Mouse (Mus musculus): ENCODE measurements around the gene Fgd6. TPM values are rescaled to one million over a fixed set of nuclear protein-coding genes. Genes with fewer than 3 reads are reported as not detected.
A peak's percentile ranks its signal among the peaks of the same experiment; 100 is the strongest.

Fgd6 gene
- polyA plus RNA-seq, 1 experiment from 2014 or later = 3.0 TPM

DNA sequence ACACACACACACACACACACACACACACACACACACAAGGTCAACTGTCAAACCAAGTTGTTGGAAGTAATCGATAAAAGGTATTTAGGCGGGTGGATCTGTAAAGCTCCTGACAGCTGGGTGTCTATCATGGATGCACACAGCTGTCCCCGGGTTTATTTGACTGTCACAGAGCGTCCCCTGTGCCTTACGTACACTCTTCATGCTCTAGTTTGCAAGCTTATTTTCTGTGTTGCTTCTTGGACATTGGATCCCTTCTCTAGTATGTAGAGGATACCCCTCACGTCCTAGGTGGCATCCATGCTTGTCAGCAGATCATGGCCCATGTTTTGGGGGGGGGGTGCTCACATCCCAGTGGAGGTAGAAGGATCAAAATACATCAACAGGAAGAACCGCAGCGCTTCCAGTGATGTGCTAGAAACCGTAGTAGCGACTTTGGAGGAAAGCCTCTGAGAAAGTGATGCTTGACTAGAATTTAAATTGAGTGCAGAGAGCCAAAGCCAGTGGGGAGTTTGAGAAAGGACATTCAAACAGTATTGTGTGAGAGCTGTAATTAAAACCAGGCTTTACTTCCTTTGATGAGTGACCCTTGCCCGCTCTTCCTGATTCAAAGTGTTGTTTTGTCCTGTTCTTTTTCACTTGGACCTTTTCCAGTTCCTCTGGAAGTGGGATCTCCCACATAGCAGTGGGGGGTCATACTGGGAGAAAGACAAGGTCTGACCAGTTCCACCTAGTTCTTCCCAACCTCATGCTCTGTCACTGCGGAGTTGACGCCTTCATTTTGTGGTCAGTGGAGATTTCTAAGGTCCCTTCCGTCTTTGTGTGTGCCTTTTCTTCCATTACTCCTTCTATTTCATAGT is 41.4 kb downstream of the Fgd6 start:
- no peak overlapping the region for H3K4me2 ChIP-seq
- no peaks in the 10 kb centered on the region for H3K9me3 ChIP-seq (replicated peaks)
- H3K4me1 ChIP-seq = peaks cover 13% of the 10 kb centered on the region
- H3K4me3 ChIP-seq (replicated peaks) = no peak overlapping the region
- no peak; the same call in 1 of the 2 replicates for ATAC-seq (replicated peaks; ENCODE audit: low FRiP score)
- 63% methylated on average over 14 of the region's 14 CpGs for WGBS
- H3K36me3 ChIP-seq = no peaks in the 10 kb centered on the region
- H3K9ac ChIP-seq = no peak overlapping the region
- H3K27me3 ChIP-seq = no peaks in the 10 kb centered on the region
- H3K27ac ChIP-seq = no peak overlapping the region

- no peak for ATAC-seq (replicated peaks; ENCODE audit: low FRiP score)
- Histone ChIP-seq H3K4me3 (replicated peaks) (no peak overlapping the region), H3K27ac (no peak overlapping the region), H3K36me3 (no peaks in the 10 kb centered on the region), H3K9ac (no peak overlapping the region), H3K27me3 (no peaks in the 10 kb centered on the region), H3K4me1 (0 out of 2 replicates have a peak, but pooled peaks cover 3% of the 10 kb centered on the region), H3K4me2 (no peak overlapping the region), H3K9me3 (replicated peaks) (no peaks in the 10 kb centered on the region)
- 40% methylated on average over 3 of the region's 3 CpGs for WGBS
These were observed 44.9 kb downstream of the Fgd6 start for GRCm38 (mm10) chr10:94080740-94081139.

DNA sequence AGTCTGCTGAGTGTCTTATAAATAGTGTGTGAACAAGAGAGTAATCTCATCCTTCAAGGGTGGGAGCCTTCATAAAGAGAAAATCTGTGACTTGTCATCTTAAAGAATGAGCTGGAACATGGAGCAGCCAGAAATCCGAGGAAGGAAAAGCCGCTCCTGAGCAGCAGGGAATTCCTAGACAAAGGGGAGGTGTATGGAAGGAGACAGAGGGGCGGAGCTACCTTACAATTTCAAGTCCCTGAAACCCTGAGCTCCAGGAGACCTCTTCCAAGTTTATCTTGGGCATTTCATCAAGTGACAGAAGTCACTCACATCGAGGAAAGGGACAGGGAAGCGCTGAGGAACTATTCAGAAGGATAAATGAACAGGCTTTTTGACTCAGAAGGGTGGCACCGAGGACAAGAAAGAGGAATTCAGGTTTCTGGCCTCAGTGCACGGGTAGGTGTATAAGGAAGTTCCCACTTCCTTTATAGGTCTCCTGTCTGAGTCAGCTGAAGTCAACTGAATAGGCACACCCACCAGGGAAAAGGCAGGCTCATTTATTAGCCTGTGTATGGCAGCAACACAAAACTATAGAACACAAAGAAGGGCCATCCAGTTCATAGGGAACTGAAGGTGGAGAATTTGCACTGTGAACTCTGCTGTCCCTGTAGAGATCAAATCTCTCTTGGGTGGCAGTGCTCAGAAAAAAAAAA is 46.4 kb downstream of the Fgd6 start:
- Histone ChIP-seq H3K4me3 (replicated peaks) (no peak overlapping the region), H3K4me1 (no peaks in the 10 kb centered on the region), H3K27ac (no peak overlapping the region; the same call in 1 of the 2 replicates), H3K36me3 (no peaks in the 10 kb centered on the region), H3K27me3 (no peaks in the 10 kb centered on the region), H3K9ac (no peak overlapping the region), H3K4me2 (no peak overlapping the region), H3K9me3 (replicated peaks) (no peaks in the 10 kb centered on the region)
- no peak for ATAC-seq (replicated peaks; ENCODE audit: low FRiP score)
- 54% methylated on average over 7 of the region's 7 CpGs for WGBS

DNA sequence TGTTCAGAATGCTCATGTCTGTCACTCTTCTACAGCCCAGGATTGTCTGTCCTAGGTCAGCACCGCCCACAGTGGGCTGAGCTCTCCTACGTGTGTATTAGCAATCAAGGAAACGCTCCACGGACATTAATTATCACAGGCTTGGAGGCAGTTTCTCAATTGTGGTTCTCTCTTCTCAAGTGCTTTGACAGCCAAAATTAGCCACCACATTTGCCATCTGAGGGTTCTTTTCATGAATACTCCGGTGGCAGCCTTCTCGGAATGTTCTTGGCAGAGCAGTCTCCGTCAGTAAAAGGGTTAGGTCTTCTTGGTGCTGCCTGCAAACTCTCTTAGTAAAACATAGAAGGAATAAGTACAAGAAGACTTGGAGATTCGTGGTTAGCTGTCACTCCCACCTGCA is 50.5 kb downstream of the Fgd6 start:
- H3K36me3 ChIP-seq = peaks cover 9% of the 10 kb centered on the region
- no peaks in the 10 kb centered on the region for H3K4me1 ChIP-seq
- no peak for ATAC-seq (replicated peaks; ENCODE audit: low FRiP score)
- no peak overlapping the region for H3K4me2 ChIP-seq
- H3K9ac ChIP-seq = no peak overlapping the region
- no peak overlapping the region for H3K4me3 ChIP-seq (replicated peaks)
- no peak overlapping the region for H3K27ac ChIP-seq
- 75% methylated on average over 8 of the region's 8 CpGs for WGBS
- H3K9me3 ChIP-seq (replicated peaks) = no peaks in the 10 kb centered on the region
- no peaks in the 10 kb centered on the region for H3K27me3 ChIP-seq

GRCm38 (mm10) chr10:94087367-94088077 is 51.7 kb downstream of the Fgd6 start:
- Histone ChIP-seq H3K27ac (no peak overlapping the region), H3K27me3 (no peaks in the 10 kb centered on the region), H3K4me1 (no peaks in the 10 kb centered on the region), H3K4me3 (replicated peaks) (no peak overlapping the region), H3K4me2 (no peak overlapping the region), H3K9me3 (replicated peaks) (no peaks in the 10 kb centered on the region; the same call in 1 of the 2 replicates), H3K36me3 (peaks cover 18% of the 10 kb centered on the region), H3K9ac (no peak overlapping the region)
- ATAC-seq (replicated peaks; ENCODE audit: low FRiP score) = no peak
- WGBS = 71% methylated on average over 9 of the region's 11 CpGs

- no peak overlapping the region for H3K4me2 ChIP-seq
- H3K27me3 ChIP-seq = no peaks in the 10 kb centered on the region
- H3K36me3 ChIP-seq = peaks cover 20% of the 10 kb centered on the region
- no peak overlapping the region for H3K27ac ChIP-seq
- 90% methylated on average over 3 of the region's 3 CpGs for WGBS
- no peak overlapping the region for H3K9ac ChIP-seq
- no peaks in the 10 kb centered on the region for H3K4me1 ChIP-seq
- no peaks in the 10 kb centered on the region; the same call in 1 of the 2 replicates for H3K9me3 ChIP-seq (replicated peaks)
- H3K4me3 ChIP-seq (replicated peaks) = no peak overlapping the region
- ATAC-seq (replicated peaks; ENCODE audit: low FRiP score) = no peak
These were observed 54.2 kb downstream of the Fgd6 start for GRCm38 (mm10) chr10:94090032-94090431.

DNA sequence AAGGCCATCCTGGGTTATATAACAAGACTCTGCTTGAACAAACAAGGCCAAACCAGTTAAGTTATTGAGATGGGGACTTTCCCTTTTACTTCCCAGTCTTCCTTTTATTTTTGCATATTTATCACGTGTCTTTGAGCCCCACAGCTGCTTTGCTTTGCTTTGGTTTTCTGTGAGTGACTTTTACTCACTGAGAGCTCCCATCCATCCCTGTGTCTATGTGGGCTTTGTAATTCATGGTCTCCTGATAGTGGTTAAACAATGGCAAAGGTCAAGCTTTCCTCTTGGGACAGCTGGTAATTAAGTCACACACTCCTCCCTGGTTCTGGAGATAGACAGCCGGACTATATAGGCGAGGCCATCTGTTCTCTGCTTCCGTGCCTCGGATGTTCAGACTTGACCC is 57.7 kb downstream of the Fgd6 start:
- Histone ChIP-seq H3K36me3 (peaks cover 20% of the 10 kb centered on the region), H3K4me2 (no peak overlapping the region), H3K9ac (no peak overlapping the region), H3K4me1 (no peaks in the 10 kb centered on the region), H3K27me3 (no peaks in the 10 kb centered on the region), H3K9me3 (replicated peaks) (no peaks in the 10 kb centered on the region; the same call in 1 of the 2 replicates), H3K4me3 (replicated peaks) (no peak overlapping the region), H3K27ac (no peak overlapping the region)
- 40% methylated on average over 5 of the region's 5 CpGs for WGBS
- no peak for ATAC-seq (replicated peaks; ENCODE audit: low FRiP score)

- Histone ChIP-seq H3K4me1 (no peaks in the 10 kb centered on the region), H3K4me3 (replicated peaks) (no peak overlapping the region), H3K9ac (no peak overlapping the region), H3K27ac (no peak overlapping the region), H3K4me2 (no peak overlapping the region), H3K36me3 (peaks cover 15% of the 10 kb centered on the region), H3K27me3 (no peaks in the 10 kb centered on the region), H3K9me3 (replicated peaks) (no peaks in the 10 kb centered on the region; the same call in 1 of the 2 replicates)
- WGBS = 79% methylated on average over 17 of the region's 17 CpGs
- ATAC-seq (replicated peaks; ENCODE audit: low FRiP score) = no peak
These were observed 60.1 kb downstream of the Fgd6 start for GRCm38 (mm10) chr10:94095743-94096465.

- H3K9me3 ChIP-seq (replicated peaks) = no peaks in the 10 kb centered on the region
- WGBS = 87% methylated on average over 3 of the region's 3 CpGs
- no peaks in the 10 kb centered on the region for H3K27me3 ChIP-seq
- no peak overlapping the region for H3K4me2 ChIP-seq
- no peaks in the 10 kb centered on the region for H3K4me1 ChIP-seq
- H3K27ac ChIP-seq = no peak overlapping the region
- peak; percentile 49; the same call in 1 of the 2 replicates for ATAC-seq (replicated peaks; ENCODE audit: low FRiP score)
- peaks cover 4% of the 10 kb centered on the region for H3K36me3 ChIP-seq
- no peak overlapping the region for H3K9ac ChIP-seq
- no peak overlapping the region for H3K4me3 ChIP-seq (replicated peaks)
These were observed 61.5 kb downstream of the Fgd6 start for GRCm38 (mm10) chr10:94097081-94097845.

GRCm38 (mm10) chr10:94098100-94098499 is 62.3 kb downstream of the Fgd6 start:
- H3K9ac ChIP-seq = no peak overlapping the region
- H3K4me2 ChIP-seq = no peak overlapping the region
- no peak overlapping the region for H3K27ac ChIP-seq
- H3K27me3 ChIP-seq = no peaks in the 10 kb centered on the region
- H3K4me3 ChIP-seq (replicated peaks) = no peak overlapping the region
- WGBS = 84% methylated on average over 3 of the region's 3 CpGs
- H3K36me3 ChIP-seq = 0 out of 2 replicates have a peak, but pooled peaks cover 2% of the 10 kb centered on the region
- no peaks in the 10 kb centered on the region for H3K4me1 ChIP-seq
- no peak for ATAC-seq (replicated peaks; ENCODE audit: low FRiP score)
- no peaks in the 10 kb centered on the region for H3K9me3 ChIP-seq (replicated peaks)

DNA sequence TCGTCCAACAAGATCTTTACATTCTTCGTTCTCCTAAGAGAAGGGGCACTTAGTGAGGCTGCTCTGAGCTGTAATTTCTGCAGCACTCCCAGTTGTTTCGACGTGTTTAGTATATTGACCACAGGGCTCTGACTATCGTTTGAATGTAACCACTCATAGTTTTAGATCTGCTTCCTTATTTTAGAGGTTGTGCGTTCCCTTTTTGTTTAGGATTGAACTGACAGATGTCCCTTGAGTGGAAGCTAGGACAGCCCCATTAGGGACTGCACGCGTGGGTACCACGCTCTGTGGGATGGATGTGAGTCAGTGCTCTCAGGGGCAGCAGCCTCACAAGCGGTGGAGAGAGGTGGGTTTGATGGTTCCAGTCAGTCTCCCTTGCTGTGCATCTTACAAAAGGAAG is 69.7 kb downstream of the Fgd6 start:
- no peaks in the 10 kb centered on the region for H3K9me3 ChIP-seq (replicated peaks)
- H3K4me3 ChIP-seq (replicated peaks) = no peak overlapping the region
- ATAC-seq (replicated peaks; ENCODE audit: low FRiP score) = no peak
- no peaks in the 10 kb centered on the region for H3K27me3 ChIP-seq
- 93% methylated on average over 10 of the region's 10 CpGs for WGBS
- H3K4me2 ChIP-seq = no peak overlapping the region
- H3K4me1 ChIP-seq = no peaks in the 10 kb centered on the region
- peaks cover 11% of the 10 kb centered on the region; the same call in 1 of the 2 replicates for H3K36me3 ChIP-seq
- no peak overlapping the region for H3K9ac ChIP-seq
- no peak overlapping the region for H3K27ac ChIP-seq
